Mouse (Mus musculus) urinary bladder, postnatal 14 days (tissue): ENCODE results near the gene Klhl2.

Experiments used
- DNase-seq: peaks from one replicate; pipeline ENCODE4 v3.0.0; 2021; ENCODE audit warnings: low spot score

Gene Klhl2

DNA sequence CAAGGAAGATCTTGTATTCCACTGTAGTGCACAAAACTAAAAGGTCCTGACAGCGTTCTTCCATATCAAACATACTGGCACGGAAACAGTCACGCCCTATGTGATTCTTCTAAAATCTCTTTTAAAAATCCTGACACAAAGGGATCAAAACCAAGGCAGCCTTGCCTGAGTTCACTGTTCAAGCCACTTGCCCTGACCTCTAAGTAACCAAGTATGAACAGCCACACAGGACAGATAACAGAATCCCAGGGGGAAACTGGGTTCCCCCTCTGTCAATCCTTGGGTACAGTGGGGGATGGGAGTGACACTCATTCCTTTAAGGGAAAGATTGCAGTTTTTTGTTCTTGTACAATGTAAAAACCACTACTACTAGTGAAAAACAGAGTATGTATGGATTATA, 19.9 kb downstream of the Klhl2 start:
- DNase-seq, result no peak

DNA sequence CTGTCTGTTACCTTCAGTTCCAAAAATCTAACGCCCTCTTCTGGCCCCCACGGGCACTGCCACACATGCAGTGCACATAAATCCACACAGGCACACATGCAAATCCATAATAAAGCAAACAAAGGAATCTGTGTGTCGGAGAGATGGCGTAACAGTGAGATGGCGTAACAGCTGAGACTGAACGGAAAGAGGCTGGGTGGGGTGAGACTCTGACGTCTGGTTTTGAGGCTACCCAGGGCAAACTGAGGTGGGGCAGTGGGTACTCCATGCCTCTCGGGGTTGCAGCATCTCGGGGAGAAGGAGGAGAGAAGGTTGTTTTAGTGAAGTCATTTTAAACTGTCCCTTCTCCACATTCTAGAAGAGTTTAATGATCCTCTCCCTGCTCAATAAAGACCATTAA, 20.4 kb downstream of the Klhl2 start:
- no peak for DNase-seq

DNA sequence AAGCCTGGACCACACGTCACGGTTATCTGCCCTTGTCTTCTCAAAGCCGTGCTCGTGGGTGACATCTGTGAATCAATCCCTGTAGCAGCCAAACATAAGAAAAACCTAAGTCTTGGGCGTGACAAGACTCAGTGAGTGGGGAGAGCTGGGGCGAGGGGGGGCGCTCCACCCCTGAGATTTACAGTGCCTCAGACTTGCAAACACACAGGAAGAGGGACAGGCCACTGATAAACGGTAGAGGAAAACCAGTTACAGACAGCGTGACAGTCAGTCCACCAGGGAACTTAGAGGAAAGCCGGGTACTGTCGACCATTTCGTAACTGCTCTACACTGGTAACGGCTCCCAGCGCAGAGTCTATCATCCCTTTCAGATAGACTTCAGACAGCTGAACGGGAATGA, 21.4 kb downstream of the Klhl2 start:
- no peak for DNase-seq

DNA sequence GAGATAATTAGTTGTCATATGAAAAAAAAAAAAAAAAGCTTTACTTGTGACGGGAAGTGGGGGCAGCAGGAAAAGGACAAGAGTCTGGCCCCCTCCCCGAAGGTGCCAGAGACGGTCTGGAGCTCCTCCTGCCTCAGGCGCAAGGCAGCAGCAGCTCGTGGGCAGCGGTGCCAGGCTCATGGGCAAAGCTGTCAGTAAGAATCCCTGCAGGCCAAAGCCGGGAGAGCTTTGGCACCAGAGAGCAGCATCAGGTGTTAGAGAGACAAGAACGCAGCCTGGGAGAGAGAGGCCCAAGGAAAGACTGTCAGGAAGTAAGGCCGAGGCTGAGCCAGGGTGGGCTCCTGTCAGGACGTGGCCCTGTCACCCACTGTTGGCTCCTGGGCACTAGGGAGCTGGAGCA, 22.5 kb downstream of the Klhl2 start:
- no peak for DNase-seq

DNA sequence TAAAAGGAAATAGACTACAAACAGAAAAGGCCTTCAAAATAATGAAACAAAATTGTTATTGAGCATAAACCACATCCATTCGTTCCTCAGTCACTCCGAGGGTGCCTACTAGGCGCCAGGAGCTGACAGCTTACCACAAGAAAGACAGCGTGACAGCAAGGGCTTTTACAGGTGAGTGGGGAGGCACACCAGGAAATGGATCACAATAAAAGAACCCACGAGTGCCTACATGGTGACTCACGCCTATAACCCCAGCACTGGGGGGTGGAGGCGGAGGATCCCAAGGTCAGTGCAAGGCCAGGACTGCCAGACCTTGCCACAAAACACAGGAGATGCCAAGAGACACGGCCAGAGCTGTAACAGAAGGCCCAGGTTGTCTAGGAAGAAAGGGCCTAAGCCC, 23.4 kb downstream of the Klhl2 start:
- DNase-seq, result peak; percentile 31

DNA sequence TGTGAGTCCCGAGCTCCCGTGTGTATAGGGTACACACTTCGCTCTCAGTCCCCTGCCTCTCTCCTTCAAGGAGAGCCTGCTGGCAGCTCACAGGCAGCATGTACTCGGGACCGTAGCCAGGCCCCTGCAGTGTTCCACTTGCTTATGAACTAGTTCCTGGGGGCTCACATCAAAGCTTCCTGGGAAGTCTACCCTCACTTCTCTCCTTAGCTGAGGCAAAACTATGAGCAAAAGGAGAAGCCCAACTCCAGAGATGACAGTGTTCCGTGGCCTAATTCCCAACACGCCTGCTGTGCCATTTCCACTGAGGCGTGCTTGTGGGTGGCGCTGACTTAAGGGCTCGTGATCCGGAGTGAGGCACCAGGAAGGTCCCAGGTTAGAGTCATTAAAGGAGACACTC, 25.9 kb downstream of the Klhl2 start:
- no peak for DNase-seq

DNA sequence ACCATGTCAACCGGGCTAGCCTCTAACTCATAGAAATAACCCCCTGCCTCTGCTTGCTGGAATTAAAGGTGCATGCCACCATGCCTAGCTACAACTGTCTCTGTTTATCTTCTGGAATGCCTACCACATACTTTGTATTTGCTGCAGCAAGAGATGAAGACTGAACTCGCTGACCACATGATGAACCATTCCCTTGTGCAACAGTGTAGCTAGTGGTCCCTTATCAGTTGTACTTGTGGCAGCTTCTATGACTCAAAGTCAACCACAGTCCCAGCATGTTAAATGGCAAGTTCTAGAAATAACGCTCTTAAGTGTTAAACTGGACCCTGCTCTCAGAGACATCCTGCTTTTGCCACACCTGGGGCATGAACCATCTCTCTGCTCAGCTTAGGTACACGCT, 28.9 kb downstream of the Klhl2 start:
- no peak for DNase-seq

DNA sequence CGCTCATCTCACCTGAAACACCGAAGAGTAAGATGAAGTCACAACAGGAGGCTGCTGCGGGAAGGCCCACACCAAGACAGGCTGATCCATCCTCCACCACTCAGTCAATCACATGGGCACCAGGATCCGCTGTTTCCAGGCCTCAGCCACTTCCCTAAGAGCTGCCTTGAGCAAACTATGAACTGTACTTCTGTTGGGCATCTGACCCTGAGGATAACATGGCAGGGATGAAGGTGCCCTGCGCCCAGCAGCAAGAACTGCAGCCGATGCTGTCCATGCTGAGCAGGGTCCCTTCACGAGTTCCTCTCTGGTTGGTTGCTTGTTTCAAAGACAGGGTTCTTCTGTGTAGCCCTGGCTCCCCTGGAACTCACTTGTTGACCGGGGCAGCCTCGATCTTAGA, 38.0 kb downstream of the Klhl2 start:
- DNase-seq, result no peak

DNA sequence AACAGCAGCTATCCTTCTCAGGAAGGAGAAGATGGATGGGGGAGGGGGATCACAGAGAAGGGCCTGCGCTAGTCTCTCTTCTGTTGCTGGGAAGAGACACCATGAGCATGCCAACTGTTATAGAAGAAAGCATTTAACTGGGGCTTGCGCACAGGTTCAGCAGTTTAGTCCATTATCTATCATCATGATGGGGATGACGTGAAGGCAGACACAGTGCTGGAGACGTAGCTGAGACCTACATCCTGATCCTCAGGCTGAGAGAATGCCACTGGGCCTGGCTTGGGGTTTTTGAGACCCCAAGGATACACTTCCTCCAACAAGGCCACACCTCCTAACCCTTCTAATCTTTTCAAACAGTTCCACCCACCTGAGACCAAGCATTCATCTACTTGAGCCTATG, 38.7 kb downstream of the Klhl2 start:
- DNase-seq, result no peak

DNA sequence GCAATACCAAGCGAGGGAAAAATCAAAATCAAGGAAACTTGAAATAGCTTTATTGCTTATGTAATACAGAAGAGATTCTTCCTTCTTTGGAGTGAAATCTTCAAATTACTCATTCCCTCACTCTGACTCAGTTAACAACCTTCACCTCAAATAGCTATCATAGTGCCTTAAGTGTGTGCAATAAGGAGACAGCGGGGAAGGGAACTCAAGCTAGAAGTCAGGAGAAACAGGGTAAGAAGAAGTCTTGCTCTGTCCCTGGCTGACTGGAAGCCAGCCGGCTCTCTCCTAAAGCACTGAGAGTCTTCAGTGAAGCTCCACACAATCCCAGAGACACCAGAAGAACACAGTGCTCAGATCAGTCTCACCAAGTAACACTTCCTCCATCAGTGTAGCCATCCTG, 43.3 kb downstream of the Klhl2 start:
- DNase-seq, result no peak

DNA sequence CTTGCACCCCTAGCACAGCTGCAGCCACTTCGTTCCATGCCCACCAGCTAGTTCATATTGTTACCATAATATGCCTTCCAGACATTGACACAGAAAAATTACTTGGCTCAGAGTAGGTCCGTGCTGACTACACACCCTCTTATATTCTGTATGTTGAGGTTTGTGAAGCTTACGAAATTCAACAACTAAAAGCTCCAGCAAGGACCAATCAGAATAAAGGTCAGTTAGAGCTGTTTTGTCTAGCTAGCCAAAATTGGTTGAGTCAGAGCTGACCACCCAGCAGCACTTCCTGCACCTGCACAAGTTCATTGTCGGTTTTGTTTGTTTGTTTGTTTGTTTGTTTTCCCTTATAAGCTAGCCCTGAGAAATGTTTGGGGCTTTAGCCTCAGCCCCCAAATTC, 44.8 kb downstream of the Klhl2 start:
- DNase-seq, result no peak

DNA sequence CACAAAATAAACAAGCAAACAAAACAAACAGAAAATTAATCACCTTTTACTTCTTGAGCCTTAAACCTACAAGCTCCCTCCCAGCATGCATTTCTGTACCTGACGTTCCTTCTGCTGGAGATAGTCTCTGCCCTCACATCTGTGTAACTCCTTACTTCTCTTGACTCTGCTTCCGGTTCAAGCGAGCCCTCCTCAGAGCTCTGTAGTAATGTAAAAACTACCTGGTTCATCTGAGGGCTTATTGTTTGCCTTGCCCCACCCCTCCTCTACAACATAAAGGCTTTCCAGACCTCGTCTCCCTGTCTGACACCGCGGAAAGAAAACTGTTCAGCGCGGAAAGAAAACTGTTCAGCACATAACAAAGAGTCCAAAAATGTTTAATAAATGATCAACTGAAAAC, 50.5 kb downstream of the Klhl2 start:
- no peak for DNase-seq

DNA sequence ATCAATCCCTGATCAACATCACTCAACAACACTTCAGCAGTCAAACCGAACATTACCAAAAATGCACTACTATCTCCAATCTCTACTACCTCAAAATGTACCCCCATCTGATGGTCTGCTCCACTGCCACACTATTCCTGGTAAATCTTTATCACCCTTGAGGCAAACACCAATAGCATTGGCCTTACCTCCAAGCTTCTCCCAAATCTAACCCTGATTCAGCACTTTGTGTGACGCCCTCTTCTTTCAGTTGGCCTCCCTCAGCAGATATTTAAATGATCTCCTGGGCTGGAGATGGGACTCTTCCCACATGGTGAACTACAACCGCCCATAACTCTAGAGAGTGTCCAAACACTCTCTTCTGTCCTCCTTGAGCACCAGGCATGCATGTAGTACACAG, 51.3 kb downstream of the Klhl2 start:
- no peak for DNase-seq

DNA sequence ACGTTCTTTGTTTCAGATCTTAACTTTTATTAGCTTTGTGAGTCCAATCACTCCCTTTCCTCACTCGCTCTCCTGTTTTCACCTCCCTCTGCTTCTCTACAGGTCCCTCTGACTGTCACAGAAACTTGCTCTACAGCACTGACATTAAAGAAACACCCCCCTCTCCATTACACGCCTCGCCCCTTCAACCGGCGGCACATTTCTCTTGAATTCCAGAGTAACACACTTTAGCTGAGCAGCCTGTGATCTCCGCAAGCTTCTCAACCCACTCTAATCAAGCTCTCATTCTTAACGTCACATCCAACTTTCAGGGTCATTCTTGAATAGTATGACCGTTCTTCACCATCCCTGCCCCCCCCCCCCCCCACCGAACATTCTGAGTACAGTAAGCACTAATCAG, 52.1 kb downstream of the Klhl2 start:
- no peak for DNase-seq

DNA sequence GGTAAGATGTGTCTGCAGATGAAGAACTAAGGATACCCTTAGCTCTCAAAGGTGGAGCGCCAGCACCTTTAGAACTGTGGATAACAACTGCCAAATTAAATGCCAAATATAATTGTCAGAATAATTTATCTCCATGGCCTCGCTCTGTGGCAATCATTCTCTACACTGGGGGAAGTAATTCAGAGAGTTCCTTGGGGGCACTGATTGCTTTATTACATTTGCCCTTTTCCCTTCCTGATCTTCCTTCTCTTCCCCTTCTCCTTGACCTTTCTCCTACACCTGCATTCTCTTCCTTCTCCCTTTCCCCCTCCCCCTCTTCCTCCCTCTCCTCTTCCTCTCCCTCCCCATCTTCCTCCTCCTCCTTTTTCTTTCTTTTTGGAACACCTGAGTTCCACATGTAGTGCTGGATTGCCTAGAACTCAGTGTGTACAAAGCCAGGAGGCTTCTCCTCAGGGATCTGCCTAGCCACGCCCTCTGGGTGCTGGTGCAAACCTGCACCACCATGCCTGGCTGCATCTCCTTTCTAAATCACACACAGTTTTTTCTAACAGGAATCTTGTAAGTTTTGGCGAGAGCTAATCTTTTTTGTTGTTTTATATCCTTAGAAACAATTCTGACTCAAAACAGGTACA, 58.5 kb downstream of the Klhl2 start:
- no peak for DNase-seq

DNA sequence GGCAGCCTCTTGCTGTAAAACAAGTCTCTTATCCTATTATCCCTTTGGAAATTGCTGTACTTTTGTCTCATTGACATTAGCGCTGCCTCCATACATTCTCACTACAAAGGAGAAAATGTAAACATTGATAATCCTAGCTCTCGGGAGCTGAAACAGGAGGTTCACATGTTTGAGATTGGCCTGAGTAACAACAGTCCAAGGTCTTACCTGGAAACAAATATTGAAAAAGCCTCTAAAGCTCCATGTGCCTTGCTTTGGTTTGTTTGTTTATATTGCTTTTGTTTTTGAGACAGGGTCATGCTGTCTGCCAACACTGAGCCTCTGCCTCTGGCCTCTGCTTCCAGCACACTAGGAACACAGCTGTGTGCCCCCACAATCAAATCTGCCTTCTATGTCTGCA, 59.4 kb downstream of the Klhl2 start:
- DNase-seq, result no peak

DNA sequence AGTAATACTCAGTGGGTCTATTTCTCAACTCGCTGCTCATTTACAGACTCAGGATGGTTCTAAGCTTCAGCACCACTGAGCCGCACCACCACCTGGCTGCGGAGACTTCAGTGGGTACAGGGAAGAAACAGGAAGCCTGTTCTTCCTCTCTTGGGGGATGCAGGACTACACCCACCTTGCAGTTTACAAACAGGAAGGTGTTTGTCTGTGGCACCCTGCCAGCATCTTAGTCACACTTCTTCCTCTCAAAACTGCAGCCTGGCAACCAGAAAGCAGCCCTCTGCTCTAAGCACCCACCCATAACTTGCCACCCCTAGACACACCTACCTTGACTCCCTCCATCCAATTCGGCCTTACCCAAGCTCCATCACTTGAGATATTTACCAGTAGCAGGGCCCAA, 61.1 kb downstream of the Klhl2 start:
- peak; percentile 35 for DNase-seq

DNA sequence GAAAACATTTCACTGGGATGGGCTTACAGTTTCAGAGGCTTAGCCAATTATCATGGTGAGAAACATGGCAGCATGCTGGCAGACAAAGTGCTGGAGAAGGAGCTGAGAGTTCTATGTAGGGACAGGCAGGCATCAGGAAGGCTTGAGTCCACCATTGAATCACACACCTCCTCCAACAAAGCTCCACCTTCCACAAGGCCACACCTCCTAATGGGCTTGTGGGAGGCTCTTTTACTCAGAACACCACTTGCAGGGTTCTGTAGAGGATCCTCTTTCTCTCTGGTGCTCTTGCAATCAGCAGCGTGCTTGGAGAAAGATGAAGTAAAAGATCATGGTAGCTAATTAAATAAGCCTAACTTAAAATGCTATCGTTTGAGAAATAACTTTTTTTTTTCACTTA, 63.0 kb downstream of the Klhl2 start:
- no peak for DNase-seq

DNA sequence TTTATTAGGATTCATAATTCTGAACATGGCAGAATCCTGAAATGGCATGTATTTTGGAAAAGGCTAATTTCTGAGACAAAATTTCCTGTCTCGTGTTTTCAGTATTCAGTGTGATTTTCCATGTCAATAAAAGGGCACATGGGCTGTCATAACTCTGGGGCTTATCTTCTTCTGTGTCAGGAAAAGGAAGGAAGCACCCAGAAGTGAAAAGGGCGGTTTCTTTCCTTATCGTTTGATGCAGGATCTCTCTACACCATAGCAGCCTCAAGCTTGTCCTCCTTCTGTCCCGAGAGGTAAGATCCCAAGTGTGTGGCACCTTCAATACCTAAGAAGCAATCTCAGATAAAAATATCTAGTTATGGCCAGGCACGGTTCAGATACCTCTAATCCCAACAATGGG, 65.6 kb downstream of the Klhl2 start:
- DNase-seq, result no peak

DNA sequence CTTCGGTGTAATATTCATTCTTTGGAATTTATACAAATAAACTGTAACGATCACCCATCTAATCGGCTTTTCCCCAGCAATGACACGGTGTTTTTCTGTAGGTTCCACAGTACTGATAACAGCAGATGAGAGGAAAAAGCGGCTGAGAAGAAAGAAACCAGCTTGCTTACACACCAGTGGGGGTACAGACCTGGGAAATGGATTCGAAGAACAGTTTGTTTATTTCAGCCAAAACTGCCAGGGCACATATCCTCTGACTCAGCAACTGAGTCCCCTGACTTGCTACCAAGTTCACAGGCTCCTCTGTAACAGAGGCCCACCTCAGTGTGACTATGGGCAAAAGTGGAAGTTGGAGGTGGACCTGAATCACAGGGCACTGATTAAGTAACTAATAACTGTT, 67.9 kb downstream of the Klhl2 start:
- no peak for DNase-seq

DNA sequence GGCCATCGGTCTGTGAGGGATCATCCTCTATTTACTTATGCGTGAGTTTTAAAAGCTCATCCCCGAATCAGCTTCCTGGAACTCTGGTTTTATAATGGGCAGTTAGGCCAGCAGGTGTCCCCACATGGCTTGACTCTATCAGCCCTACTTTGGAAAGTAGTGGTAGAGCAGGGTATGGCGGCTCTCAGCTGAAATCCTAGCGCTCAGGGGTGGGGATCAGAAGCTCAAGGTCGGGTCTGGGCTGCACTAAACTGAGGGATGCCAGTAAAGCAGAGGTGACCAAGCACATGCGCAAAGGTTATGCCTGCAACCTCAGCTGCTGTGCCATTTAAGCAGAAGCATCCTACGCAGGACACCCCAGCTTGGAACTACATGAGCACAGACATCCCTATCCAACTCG, 71.9 kb downstream of the Klhl2 start:
- no peak for DNase-seq

DNA sequence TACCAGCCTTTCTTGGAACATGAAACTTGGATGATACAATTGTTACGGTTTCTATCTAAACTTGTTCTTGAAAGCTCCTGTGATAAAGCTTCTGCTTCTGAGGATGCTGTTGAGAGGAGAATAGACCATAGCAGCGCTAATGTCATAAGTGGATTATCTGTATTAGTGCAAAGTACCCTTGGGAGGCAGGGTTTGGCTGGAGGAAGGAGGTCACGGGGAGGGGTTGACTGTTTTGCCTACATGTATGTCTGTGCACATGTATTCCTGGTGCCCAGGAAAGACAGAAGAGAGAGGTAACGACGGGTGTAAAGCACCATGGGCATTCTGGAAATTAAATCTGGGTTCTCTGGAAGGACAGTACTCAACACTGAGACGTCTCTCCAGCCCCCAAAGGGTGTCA, 75.7 kb downstream of the Klhl2 start:
- no peak for DNase-seq

DNA sequence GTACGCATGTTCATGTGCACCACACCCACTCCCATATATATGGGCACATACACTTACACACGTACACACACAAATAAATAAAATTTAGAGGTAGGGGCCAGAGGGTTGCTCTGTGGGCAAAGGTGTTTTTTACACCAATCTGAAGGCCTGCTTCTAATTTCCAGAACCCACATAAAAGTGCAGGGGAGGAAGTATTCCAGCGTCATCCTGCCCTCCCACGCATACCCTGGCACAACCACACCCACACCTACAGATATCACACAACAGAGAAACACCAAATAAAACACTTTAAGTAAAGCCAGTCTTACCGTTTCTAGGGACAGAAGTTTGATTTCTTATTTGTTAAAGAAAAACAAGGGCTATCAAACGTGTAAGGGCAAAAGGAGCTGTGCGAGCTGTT, 79.0 kb downstream of the Klhl2 start:
- no peak for DNase-seq

DNA sequence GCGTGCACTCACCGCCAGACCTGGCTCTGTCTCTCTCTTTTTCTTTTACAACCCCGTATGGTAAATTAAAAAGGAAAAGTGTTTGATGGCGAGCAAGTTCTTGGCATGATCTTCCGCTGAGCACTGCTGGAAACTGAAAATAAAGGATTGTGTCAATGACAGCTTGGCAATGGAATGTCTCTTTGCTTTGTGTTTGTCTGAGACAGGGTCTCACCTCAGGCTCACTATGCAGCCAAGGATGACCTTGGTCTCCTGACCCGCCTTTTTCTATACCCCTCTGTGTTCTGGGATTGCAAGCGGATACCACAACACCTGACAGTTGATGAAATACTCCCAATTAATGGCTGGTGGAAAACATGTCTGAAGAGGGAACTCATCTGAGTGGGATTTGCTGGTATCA, 80.2 kb downstream of the Klhl2 start:
- no peak for DNase-seq

DNA sequence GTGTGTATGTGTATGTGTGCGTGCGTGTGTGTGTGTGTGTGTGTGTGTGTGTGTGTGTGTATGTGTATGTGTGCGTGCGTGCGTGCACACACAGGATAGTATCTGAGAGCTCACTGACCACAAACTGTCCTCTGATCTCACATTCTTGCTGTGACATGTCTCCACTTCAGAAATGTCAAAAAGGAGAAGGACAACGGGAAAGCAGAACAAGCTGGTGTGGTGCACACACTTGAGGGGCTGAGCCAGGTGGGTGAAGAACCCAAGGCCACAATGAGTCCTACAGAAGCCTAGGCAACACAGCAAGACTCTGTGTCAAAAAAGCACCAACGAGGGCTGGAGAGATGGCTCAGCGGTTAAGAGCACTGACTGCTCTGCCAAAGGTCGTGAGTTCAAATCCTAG, 81.2 kb downstream of the Klhl2 start:
- DNase-seq, result no peak
